Mouse (Mus musculus) embryo, embryonic 10 days (tissue): ENCODE data around the gene Usp3.

Experiments used
- DNase-seq: peaks from one replicate; pipeline ENCODE4 v3.0.0-alpha.2; 2015; ENCODE audit warnings: low spot score

Usp3 gene

GRCm38 (mm10) chr9:66603907-66604306 is 11.0 kb upstream of the Usp3 start:
- no peak for DNase-seq

DNA sequence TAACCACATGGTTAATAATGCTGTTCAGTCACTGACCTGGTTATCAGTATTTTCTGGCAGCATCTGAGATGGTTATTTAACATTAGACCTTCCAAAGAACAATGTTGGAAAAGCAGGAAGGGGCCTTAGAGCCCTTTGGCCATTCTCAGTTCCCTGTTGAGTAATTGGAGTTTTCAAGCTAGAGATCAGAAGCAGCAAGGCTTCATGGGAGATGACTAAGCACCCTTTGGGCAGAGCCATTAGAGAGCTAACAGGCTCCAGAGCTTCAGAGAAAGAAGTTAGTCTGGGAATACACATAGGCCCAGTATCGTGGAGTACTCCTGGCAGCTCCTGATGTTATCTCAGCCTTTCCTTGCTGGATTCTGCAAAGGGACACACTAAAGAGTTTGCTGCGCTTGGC is 8.1 kb upstream of the Usp3 start:
- no peak for DNase-seq

- DNase-seq: no peak
These were observed 7.6 kb upstream of the Usp3 start for GRCm38 (mm10) chr9:66600551-66600950.

GRCm38 (mm10) chr9:66599577-66599976 is 6.6 kb upstream of the Usp3 start:
- DNase-seq: peak; percentile 85

DNA sequence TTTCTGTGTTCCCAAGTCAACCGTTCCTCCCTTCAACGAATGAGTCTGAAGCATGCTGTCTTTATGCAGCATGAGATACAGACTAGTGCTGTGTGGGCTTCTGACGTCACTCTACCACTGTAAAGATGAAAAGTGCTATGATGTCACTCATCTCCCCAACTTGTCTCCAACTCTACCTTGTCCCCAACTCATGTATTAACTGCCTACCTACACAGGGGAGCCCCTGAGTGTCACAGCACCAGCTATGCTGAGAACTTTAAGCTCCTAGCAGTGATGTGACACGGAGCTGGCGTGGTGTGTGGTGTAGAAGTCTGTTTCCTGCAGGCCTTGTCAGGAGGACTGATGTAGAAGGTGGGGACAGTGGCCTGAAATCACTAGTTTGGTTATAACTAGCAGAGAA is 5.7 kb upstream of the Usp3 start:
- no peak for DNase-seq

GRCm38 (mm10) chr9:66597480-66598215 is 4.7 kb upstream of the Usp3 start:
- DNase-seq: no peak

DNA sequence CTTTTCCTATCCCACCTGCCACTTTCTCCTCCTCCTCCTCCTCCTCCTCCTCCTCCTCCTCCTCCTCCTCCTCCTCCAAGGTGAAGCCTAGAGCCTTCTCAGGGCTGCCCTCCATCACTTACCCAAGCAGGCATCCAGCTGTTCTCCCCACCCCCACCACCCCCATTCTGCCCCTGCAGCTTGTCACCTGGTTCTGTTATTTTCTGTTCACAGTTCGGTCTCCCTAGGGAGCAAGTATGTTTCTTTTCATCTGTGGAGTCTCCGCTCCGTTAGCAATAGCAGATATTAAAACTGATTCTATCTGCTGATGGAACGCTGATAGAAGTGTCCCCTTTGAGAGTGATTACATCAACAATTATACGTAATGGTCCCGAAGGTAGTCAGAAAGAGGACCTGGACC is 4.1 kb upstream of the Usp3 start:
- DNase-seq: no peak

DNA sequence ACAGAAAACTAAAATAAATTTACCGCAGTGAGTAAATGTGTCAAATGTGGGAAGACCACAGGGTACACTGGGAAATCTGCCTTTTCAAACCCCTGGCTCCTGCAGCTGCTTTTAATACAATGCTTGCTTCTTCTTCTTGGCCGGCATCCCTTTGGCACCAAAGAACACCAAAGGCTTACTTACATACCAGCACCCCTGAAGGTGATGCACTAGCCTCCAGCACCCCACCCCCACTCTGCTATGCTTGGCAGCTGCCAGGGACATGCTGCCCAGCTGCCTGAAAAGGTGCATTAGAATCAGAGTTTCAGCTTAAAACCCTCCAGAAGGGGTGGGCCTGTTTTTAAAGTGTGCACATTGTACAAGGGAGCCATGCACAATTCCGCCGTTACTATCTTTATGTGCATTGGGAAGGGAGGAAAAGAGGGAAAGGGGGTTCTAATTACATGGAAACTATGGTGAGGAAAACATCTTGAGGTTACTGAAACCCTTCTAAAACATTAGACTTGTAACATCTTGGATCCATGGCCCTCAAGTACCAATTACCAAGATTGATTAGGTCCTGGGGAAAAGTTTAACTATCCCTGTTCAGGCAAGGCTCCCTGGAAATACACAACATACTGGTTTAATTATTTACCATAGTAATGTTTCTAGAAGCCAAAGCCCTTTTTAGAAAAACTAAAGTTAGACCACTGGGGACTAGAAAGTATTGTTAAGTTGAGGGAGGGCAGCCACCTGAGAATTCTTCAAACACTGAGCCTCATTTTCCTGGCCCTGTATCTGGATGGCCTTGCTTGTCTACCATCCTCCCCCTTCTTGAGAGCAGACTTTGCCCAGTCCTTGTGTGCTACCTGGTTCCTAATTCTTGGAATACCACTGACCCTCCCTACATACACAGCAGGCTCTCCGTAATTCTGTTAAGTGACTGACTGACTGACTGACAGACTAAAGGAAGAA is 3.1 kb upstream of the Usp3 start:
- no peak for DNase-seq

- no peak for DNase-seq
These were observed 1.1 kb upstream of the Usp3 start for GRCm38 (mm10) chr9:66594061-66594460.

GRCm38 (mm10) chr9:66593613-66593969 is 649 bp upstream of the Usp3 start:
- DNase-seq: no peak

GRCm38 (mm10) chr9:66591851-66592645 is 894 bp downstream of the Usp3 start:
- peak; percentile 74 for DNase-seq

- no peak for DNase-seq
These were observed 2.9 kb downstream of the Usp3 start for GRCm38 (mm10) chr9:66590051-66590450.

DNA sequence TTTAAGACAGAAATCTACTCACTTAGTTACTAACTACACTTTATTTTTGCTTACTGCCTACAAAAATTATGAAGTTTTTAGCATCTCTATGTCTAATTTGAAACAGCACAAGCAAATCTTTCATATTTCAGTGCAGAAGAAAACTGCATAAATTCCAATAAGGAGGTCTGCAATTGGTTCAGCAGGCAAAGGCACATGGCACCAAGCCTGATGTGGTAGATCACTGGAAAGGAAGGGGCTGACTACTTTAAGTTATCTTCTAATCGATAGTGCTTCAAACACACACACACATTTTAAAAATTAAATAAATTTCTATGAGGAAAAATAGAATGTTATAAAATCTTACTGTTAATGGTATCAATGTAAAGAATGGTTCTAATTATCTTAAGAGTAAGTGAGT is 5.9 kb downstream of the Usp3 start:
- no peak for DNase-seq

- DNase-seq: no peak
These were observed 6.4 kb downstream of the Usp3 start for GRCm38 (mm10) chr9:66586533-66586932.

GRCm38 (mm10) chr9:66585191-66585590 is 7.8 kb downstream of the Usp3 start:
- no peak for DNase-seq

DNA sequence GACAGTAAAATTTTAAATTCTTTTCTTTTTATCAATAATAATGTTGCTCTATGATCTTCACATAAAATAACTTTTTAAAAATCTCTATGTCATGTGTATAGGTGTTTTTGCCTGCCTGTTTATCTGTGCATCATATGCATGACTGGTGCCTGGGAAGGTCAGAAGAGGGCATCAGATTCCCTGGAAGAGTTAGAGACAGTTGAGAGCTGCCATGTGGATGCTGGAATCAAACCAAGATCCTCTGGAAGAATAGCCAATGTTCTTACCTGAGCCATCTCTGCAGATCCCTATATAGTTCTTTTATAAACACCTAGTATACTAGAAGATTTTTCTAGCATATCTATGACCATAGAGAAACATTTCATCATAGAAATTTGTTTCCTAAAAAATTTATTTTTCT is 8.8 kb downstream of the Usp3 start:
- DNase-seq: no peak

GRCm38 (mm10) chr9:66583244-66583643 is 9.7 kb downstream of the Usp3 start:
- DNase-seq: no peak

DNA sequence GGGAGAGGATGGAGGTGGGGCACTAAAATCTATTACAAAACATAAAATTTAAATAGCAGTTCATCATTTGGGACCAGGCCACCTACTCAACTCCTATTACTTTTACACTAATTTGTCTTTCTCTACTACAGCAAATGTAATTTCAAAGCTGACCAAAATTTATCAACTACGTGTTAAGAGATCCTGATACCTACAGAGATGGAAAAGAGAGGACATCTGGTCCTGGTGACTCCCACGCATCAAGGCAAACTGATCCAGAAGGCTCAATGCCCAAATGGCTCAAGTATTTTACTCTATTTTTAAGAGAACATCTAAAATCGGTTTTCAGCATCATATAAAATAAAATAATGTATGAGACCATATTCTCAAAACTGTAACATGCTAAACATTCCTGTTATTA is 11.2 kb downstream of the Usp3 start:
- no peak for DNase-seq

- DNase-seq: no peak
These were observed 12.2 kb downstream of the Usp3 start for GRCm38 (mm10) chr9:66580722-66581121.

GRCm38 (mm10) chr9:66575878-66576238 is 17.1 kb downstream of the Usp3 start:
- no peak for DNase-seq

- no peak for DNase-seq
These were observed 17.7 kb downstream of the Usp3 start for GRCm38 (mm10) chr9:66575041-66575877.
